Mouse (Mus musculus): ENCODE results near the gene H2-K1. TPM values are rescaled to one million over a fixed set of nuclear protein-coding genes. Genes with fewer than 3 reads are reported as not detected.
"Not testable (repeated sequence)": the region's sequence is repeated elsewhere in the genome, so short reads cannot be mapped to it uniquely, and the experiment has no call there.

Gene H2-K1
- polyA plus RNA-seq, 1 experiment from 2014 or later, result 13.0 TPM

DNA sequence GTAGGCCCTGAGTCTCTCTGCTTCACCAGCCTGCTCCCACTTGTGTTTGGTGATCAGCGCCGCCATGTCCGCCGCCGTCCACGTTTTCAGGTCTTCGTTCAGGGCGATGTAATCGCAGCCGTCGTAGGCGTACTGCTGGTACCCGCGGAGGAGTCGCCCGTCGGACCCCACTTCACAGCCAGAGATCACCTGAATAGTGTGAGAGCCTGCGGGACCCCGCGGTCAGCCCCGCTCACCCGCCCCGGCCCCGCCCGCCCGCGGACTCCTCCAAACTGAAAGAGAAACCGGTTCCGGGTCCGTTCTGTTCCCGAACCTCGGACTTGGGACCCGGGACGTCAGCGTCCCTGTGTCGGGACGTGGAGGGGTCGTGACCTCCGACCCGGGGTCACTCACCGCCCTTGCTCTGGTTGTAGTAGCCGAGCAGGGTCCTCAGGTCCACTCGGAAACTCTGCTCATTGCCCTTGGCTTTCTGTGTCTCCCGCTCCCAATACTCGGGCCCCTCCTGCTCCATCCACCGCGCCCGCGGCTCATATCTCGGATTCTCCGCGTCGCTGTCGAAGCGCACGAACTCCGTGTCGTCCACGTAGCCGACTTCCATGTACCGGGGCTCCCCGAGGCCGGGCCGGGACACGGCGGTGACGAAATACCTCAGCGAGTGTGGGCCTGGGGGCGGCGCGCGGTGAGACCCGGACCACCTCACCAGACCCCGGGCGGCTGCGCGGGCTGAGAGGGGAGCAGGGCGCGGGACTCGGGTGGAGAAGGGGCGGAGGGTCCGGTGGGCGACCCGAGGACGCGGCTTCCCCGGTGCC is 602 bp downstream of the H2-K1 start:
- Histone ChIP-seq H3K9ac (peak overlapping the region; percentile 69), H3K4me1 (replicated peaks) (peaks cover 15% of the 10 kb centered on the region), H3K4me2 (peak overlapping the region; percentile 93), H3K36me3 (no peaks in the 10 kb centered on the region), H3K27me3 (peaks cover 49% of the 10 kb centered on the region), H3K27ac (no peak overlapping the region), H3K4me3 (peak overlapping the region; percentile 52), H3K9me3 (no peaks in the 10 kb centered on the region)
- peak; percentile 69; the same call in 1 of the 2 replicates for ATAC-seq (ENCODE audit: low FRiP score)
- 3% methylated on average over 76 of the region's 87 CpGs for WGBS

DNA sequence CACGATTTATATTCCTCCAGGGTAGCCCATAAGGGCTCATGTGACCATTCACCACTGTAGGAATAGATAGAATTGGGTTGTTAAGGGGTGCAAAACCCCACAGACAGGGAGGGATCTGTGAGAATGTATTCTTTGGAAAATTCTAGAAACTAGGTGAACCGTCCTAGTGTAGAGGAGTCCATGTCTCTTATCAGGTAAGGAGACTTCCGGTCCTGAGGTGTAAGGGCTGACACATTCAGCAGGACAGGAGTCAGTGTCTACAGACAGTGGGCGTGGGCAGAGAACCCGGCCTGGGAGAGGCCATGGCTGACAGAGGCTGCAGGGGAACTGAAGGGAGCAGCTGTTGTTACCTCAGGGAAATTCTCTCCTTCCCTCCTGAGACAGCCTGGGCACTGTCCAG is 1.4 kb downstream of the H2-K1 start:
- not testable (repeated sequence) for H3K36me3 ChIP-seq

DNA sequence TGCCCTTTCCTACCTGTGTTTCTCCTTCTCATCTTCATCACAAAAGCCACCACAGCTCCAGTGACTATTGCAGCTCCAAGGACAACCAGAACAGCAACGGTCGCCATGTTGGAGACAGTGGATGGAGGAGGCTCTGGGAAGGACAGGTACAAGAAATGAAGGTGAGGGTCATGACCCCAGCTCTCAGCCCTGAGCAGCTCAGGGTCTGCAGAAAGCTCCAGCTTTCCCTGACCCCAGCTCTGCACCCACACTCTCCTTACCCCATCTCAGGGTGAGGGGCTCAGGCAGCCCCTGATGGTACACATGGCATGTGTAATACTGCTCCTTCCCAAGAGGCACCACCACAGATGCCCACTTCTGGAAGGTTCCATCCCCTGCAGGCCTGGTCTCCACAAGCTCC is 3.1 kb downstream of the H2-K1 start:
- H3K36me3 ChIP-seq; H3K9ac ChIP-seq; ATAC-seq (ENCODE audit: low FRiP score); H3K27ac ChIP-seq; H3K4me2 ChIP-seq; H3K4me3 ChIP-seq; H3K9me3 ChIP-seq: not testable (repeated sequence)
- peaks cover 45% of the 10 kb centered on the region for H3K27me3 ChIP-seq
- 88% methylated on average over 2 of the region's 2 CpGs for WGBS
- peaks cover 15% of the 10 kb centered on the region for H3K4me1 ChIP-seq (replicated peaks)

More for the DNA sequence above, 1.4 kb downstream of the H2-K1 start:
- Histone ChIP-seq H3K4me1 (replicated peaks) (peaks cover 15% of the 10 kb centered on the region), H3K27me3 (peaks cover 49% of the 10 kb centered on the region)
- not testable (repeated sequence) for H3K9me3 ChIP-seq; H3K4me2 ChIP-seq; H3K27ac ChIP-seq; H3K4me3 ChIP-seq; ATAC-seq (ENCODE audit: low FRiP score); H3K9ac ChIP-seq
- 69% methylated on average over 5 of the region's 5 CpGs for WGBS

DNA sequence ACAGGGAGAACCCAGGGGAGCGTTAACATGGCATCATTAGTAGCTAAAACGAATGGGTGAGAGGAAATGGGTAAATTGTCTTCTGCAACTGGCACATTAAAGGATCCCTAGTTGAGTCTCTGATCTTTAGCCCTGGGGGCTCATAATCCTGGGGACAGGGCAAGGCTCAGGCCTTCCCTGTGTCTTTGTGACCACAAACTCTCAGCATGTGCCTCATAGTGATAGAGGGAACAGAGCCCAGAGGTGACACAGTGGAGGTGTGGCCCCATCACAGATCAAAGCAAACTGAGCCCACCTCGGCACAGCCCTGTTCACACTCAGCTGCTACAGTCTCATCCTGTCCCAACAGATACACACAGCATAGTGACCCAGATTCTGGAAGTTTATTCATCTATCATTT is 4.5 kb downstream of the H2-K1 start:
- H3K4me1 ChIP-seq (replicated peaks), result peaks cover 15% of the 10 kb centered on the region
- H3K4me2 ChIP-seq, result no peak overlapping the region
- no peak overlapping the region for H3K27ac ChIP-seq
- H3K27me3 ChIP-seq, result peaks cover 31% of the 10 kb centered on the region
- ATAC-seq (ENCODE audit: low FRiP score), result no peak
- no peaks in the 10 kb centered on the region for H3K9me3 ChIP-seq
- WGBS, result 73% methylated on average over 3 of the region's 3 CpGs
- no peak overlapping the region for H3K4me3 ChIP-seq
- no peaks in the 10 kb centered on the region for H3K36me3 ChIP-seq
- no peak overlapping the region for H3K9ac ChIP-seq

DNA sequence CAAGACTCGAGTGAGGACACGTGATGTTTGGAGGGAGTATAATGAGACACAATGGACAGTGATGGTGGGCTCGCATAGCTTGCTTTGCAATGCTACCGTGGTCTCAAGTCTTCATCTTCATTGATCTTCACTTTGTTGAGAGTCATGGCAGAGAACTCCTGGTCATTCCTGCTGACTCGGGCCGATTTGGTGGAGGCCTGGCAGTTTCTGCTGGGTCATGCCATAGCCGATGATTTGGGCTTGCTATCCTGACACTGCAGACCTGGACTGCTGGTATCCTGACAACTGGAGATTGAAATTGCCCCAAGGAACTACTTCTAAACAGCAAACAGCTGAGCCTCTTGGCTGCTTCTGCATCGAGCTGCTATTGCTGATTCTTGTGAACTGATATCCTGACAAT is 5.2 kb downstream of the H2-K1 start:
- no peak overlapping the region for H3K27ac ChIP-seq
- H3K9me3 ChIP-seq, result no peaks in the 10 kb centered on the region
- peaks cover 24% of the 10 kb centered on the region for H3K27me3 ChIP-seq
- H3K9ac ChIP-seq, result no peak overlapping the region
- no peak overlapping the region for H3K4me2 ChIP-seq
- peaks cover 9% of the 10 kb centered on the region for H3K4me1 ChIP-seq (replicated peaks)
- H3K36me3 ChIP-seq, result no peaks in the 10 kb centered on the region
- no peak for ATAC-seq (ENCODE audit: low FRiP score)
- H3K4me3 ChIP-seq, result no peak overlapping the region
- 87% methylated on average over 8 of the region's 8 CpGs for WGBS

DNA sequence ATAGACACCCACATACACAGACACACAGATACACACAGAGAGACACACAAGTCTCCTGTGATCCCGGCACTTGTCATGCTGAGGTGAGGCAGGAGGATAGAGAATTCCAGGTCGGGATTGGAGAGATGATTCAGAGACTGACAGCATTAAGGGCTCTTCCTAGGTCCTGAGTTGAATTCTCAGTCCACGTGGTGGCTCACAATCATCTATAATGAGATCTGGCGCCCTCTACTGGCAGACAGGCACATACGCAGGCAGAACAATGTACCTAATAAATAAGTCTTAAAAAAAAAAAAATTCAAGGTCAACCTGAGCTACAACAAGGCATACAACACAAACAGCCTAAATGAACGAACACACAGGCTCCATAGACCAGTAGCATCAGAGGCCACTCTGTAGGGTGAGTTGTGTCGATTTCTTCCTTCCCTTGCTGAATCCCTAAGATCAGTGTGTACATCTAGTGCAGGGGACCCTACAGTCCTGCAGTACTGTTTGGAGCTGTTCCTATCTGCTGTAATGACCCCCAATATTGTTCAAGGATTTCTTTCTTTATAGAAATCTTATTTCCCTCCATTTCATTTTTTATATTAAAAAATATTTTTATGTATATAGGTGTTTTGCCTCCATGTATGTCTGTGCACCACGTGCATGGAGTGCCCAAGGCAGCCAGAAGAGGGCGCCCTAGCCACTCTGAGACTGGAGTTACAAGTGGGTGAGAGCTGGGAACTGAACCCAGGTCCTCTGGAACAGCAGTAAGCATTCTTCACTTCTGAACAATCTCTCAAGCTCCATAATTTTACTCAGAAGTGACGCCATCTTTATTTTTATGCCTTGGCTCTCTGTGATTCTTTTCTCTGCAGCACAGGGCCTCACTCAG is 8.1 kb downstream of the H2-K1 start:
- Histone ChIP-seq H3K36me3 (no peaks in the 10 kb centered on the region), H3K27me3 (peaks cover 10% of the 10 kb centered on the region; the same call in 1 of the 2 replicates), H3K9ac (no peak overlapping the region), H3K4me2 (no peak overlapping the region), H3K4me3 (no peak overlapping the region), H3K4me1 (replicated peaks) (no peaks in the 10 kb centered on the region), H3K27ac (0 out of 2 replicates have a peak overlapping the region, but pooled peaks have one; percentile 8), H3K9me3 (no peaks in the 10 kb centered on the region)
- WGBS, result 30% methylated on average over 10 of the region's 10 CpGs
- no peak for ATAC-seq (ENCODE audit: low FRiP score)

DNA sequence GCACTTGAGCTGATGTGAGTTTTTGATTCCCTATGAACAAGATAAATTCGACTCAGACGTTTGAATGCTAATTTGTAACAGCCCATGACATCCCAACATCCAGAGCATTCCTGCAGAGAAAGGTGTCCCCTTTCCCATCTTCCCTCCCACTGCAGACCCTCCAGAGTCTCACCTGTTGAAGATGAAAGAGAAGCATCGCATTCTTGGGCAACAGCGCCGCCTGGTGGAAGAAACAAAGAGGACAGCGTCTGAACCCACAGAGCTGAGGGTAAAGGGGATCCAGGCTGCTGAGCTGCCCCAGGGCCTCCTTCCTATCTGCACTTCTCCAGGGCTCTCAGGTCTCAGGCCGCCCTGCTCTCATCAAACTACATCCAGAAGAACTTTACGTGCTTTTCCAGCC is 18.0 kb downstream of the H2-K1 start:
- Histone ChIP-seq H3K27me3 (peaks cover 35% of the 10 kb centered on the region), H3K4me3 (peak overlapping the region; percentile 52), H3K27ac (peak overlapping the region; percentile 93), H3K4me1 (replicated peaks) (peaks cover 28% of the 10 kb centered on the region), H3K9ac (0 out of 2 replicates have a peak overlapping the region, but pooled peaks have one; percentile 71), H3K4me2 (peak overlapping the region; percentile 58)
- H3K9me3 ChIP-seq; ATAC-seq (ENCODE audit: low FRiP score); H3K36me3 ChIP-seq: not testable (repeated sequence)
- 7% methylated on average over 8 of the region's 8 CpGs for WGBS

DNA sequence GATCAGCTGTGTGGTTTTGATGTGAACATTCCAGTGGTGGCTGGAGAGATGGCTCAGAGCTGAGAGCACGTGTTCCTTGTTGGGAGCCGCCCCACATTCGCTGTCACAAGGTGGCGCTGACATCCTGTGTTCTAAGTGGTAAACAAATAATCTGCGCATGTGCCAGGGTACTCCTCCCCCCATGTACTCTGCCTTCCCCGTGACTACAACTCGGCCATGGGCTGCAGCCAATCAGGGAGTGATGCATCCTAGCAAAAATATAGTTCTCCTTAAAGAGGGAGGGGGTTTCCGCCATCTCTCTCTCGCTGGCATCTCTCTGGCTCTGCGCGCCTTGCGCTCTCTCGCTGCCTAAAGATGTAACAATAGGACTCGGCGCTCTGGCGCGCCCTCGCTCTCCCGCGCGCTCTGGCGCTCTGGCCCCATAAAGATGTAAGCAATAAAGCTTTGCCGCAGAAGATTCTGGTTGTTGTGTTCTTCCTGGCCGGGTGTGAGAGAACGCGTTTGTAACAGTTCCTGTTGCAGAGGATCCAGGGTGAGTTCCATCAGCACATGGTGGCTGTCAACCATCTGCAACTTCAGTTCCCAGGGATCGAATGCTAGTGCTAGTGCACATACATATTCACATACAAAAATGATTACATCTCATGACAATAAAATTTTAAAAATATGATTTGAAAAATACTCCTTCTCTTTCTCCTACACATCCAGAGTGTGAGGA is 18.8 kb downstream of the H2-K1 start:
- peak; percentile 96 for ATAC-seq (ENCODE audit: low FRiP score)
- Histone ChIP-seq H3K27me3 (peaks cover 43% of the 10 kb centered on the region), H3K4me2 (peak overlapping the region; percentile 58), H3K9ac (peak overlapping the region; percentile 71), H3K4me3 (peak overlapping the region; percentile 52), H3K27ac (peak overlapping the region; percentile 93), H3K4me1 (replicated peaks) (peaks cover 28% of the 10 kb centered on the region)
- 1% methylated on average over 27 of the region's 27 CpGs for WGBS
- H3K9me3 ChIP-seq, H3K36me3 ChIP-seq: not testable (repeated sequence)

DNA sequence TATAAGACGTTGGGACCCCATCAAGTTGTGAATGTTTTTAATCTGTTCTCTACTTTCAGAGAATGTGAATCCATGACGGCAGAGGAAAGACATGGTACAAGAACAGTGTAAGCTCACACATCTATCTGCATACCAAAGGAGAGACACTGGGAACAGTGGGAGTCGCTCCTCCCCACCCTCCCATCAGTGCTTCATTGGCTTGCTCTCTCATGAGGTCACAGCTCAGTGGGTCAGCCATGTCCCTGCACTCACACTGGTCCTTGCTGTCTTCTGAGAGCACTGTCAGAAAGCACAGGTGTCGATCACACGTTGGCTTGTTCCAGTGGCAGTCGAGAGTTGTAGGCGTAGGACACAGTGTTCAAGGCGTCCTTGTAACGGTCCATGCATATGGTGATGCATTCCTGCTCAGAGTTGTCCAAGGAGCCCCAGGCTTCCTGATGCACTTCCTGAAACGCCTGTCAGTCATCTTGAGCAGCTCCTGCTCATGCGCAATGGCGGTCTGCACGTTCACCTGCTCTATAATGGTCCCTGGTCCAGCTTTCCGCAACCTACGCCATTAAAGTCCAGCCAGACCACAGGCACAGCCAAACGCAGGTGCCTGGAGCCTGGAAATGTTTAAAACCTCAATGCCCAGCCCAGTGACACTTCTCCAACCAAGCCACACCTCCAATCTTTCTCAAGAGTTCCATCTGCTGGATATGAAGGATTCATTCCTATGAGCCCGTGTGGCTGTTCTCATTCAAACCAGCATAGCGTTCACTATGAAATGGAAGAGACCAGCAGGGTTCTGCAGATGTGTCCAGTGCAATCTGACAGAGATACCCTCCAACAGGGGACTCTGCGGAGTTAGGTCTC is 19.7 kb downstream of the H2-K1 start:
- H3K9ac ChIP-seq, result 0 out of 2 replicates have a peak overlapping the region, but pooled peaks have one; percentile 43
- WGBS, result 77% methylated on average over 19 of the region's 19 CpGs
- no peak overlapping the region for H3K4me3 ChIP-seq
- no peaks in the 10 kb centered on the region for H3K9me3 ChIP-seq
- peaks cover 28% of the 10 kb centered on the region for H3K4me1 ChIP-seq (replicated peaks)
- H3K27ac ChIP-seq, result peak overlapping the region; percentile 69
- peak; percentile 8; the same call in 1 of the 2 replicates for ATAC-seq (ENCODE audit: low FRiP score)
- H3K4me2 ChIP-seq, result peak overlapping the region; percentile 58; the same call in 1 of the 2 replicates
- H3K36me3 ChIP-seq, result no peaks in the 10 kb centered on the region
- peaks cover 52% of the 10 kb centered on the region for H3K27me3 ChIP-seq

DNA sequence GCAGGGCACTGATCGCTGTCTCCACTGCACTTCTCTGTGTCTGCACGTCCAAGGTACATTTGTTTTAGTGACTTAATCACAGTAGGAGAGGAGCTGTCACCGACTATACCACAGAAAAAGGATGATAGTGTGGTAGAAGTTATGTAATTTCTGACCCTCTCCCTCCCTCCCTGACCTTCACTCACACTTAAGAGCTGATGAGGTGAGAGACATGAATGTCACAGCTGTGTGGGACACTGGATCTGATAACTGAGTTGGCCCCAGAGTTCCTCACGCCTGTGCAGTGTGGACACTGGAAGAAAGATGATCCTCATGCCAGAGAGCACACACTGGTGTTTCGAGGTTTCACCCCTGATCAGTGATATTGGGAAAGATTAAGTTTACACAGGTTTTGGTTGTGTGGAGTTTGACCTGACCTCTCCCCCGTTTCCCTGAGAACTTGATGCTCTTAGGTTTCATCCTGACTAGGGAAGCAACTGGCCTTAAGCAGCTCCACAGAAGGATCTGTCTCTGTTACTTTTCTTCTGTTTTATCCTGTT is 20.6 kb downstream of the H2-K1 start:
- Histone ChIP-seq H3K9me3 (no peaks in the 10 kb centered on the region), H3K4me3 (no peak overlapping the region), H3K4me2 (no peak overlapping the region), H3K4me1 (replicated peaks) (peaks cover 28% of the 10 kb centered on the region), H3K36me3 (no peaks in the 10 kb centered on the region), H3K27me3 (peaks cover 60% of the 10 kb centered on the region), H3K9ac (no peak overlapping the region), H3K27ac (no peak overlapping the region)
- 80% methylated on average over 6 of the region's 6 CpGs for WGBS
- no peak for ATAC-seq (ENCODE audit: low FRiP score)

DNA sequence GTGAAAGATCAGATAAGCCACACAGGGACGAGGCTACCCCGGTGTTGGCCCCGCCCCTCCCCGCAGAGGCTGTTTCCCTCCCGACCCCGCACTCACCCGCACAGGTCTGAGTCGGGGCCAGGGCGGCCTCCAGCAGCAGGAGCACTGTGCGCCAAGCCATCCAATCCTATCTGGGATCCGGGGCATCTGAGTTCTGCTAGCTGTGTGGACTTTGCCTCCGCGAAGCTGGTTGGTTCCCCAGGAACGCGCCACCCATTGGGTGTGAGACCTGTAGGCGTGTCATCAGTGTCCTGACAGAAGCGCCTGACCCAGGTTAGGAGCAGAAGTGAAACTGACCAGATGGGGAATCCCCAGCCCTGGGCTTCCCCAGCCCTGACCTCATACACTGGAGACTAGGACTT is 21.5 kb downstream of the H2-K1 start:
- H3K4me1 ChIP-seq (replicated peaks), result peaks cover 28% of the 10 kb centered on the region
- H3K4me2 ChIP-seq, result peak overlapping the region; percentile 61
- H3K27ac ChIP-seq, result no peak overlapping the region
- H3K9ac ChIP-seq, result peak overlapping the region; percentile 67
- under 1% methylated on average over 17 of the region's 17 CpGs for WGBS
- ATAC-seq (ENCODE audit: low FRiP score), result no peak
- H3K27me3 ChIP-seq, result peaks cover 68% of the 10 kb centered on the region
- H3K9me3 ChIP-seq, result no peaks in the 10 kb centered on the region
- H3K4me3 ChIP-seq, result peak overlapping the region; percentile 38
- H3K36me3 ChIP-seq, result no peaks in the 10 kb centered on the region
